7 mouse cellular contexts compared by ENCODE assay signal in genomic region chr6:94695121-94695930, GRCm38 (mm10). TPM values are rescaled to one million over a fixed set of nuclear protein-coding genes. Genes with fewer than 3 reads are reported as not detected.
DNase-seq lines count a peak whose midpoint lies in the region; ATAC-seq lines count a peak whose summit lies in the region.

No protein-coding gene starts in this region.

- H3K4me3 ChIP-seq in limb, embryonic 12.5 days (replicated peaks) = no peak overlapping the region
- H3K4me3 ChIP-seq in limb, embryonic 10.5 days = no peak overlapping the region
- H3K4me3 ChIP-seq in embryonic facial prominence, embryonic 15.5 days (replicated peaks) = peak overlapping the region; percentile 90
- peak overlapping the region; percentile 13; the same call in 1 of the 2 replicates for H3K4me3 ChIP-seq in hindbrain, embryonic 16.5 days (ENCODE audit: low read length)
- peak overlapping the region; percentile 94 for H3K4me3 ChIP-seq in neural tube, embryonic 15.5 days (replicated peaks)
- H3K4me3 ChIP-seq in kidney, embryonic 16.5 days (ENCODE audit: low read length) = no peak overlapping the region

- no peak overlapping the region for H3K27ac ChIP-seq in limb, embryonic 12.5 days
- H3K27ac ChIP-seq in limb, embryonic 10.5 days = no peak overlapping the region
- no peak overlapping the region for H3K27ac ChIP-seq in embryonic facial prominence, embryonic 15.5 days (replicated peaks)
- no peak overlapping the region for H3K27ac ChIP-seq in hindbrain, embryonic 16.5 days (ENCODE audit: low read depth, low read length)
- peak overlapping the region; percentile 13 for H3K27ac ChIP-seq in neural tube, embryonic 15.5 days (replicated peaks)
- H3K27ac ChIP-seq in kidney, embryonic 16.5 days (ENCODE audit: low read length) = no peak overlapping the region

- ATAC-seq in limb, embryonic 12.5 days (ENCODE audit: insufficient number of reproducible peaks, insufficient read depth, low FRiP score, low TSS enrichment, low read depth) = no peak
- ATAC-seq in embryonic facial prominence, embryonic 15.5 days (ENCODE audit: insufficient number of reproducible peaks, low FRiP score, low TSS enrichment, low read depth) = no peak
- no peak for ATAC-seq in hindbrain, embryonic 16.5 days
- no peak for ATAC-seq in neural tube, embryonic 15.5 days (ENCODE audit: low FRiP score)
- ATAC-seq in megakaryocyte, adult 5-6 weeks (ENCODE audit: poor library complexity, severe bottlenecking) = no peak
- no peak for ATAC-seq in kidney, embryonic 16.5 days (ENCODE audit: low FRiP score, low TSS enrichment)

- no peaks in the 10 kb centered on the region for H3K9me3 ChIP-seq in limb, embryonic 12.5 days
- no peaks in the 10 kb centered on the region for H3K9me3 ChIP-seq in limb, embryonic 10.5 days (replicated peaks)
- H3K9me3 ChIP-seq in embryonic facial prominence, embryonic 15.5 days (replicated peaks) = no peaks in the 10 kb centered on the region
- no peaks in the 10 kb centered on the region for H3K9me3 ChIP-seq in hindbrain, embryonic 16.5 days (ENCODE audit: control insufficient read depth, low read length)
- H3K9me3 ChIP-seq in neural tube, embryonic 15.5 days (replicated peaks) = no peaks in the 10 kb centered on the region
- H3K9me3 ChIP-seq in kidney, embryonic 16.5 days (ENCODE audit: low read length) = no peaks in the 10 kb centered on the region

- DNase-seq in limb, embryonic 10.5 days (ENCODE audit: low spot score) = no peak

- WGBS in limb, embryonic 12.5 days = 51% methylated on average over 9 of the region's 9 CpGs
- 51% methylated on average over 9 of the region's 9 CpGs for WGBS in limb, embryonic 10.5 days
- WGBS in embryonic facial prominence, embryonic 15.5 days = 40% methylated on average over 9 of the region's 9 CpGs
- 50% methylated on average over 9 of the region's 9 CpGs for WGBS in hindbrain, embryonic 16.5 days
- 46% methylated on average over 9 of the region's 9 CpGs for WGBS in neural tube, embryonic 15.5 days
- 67% methylated on average over 9 of the region's 9 CpGs for WGBS in kidney, embryonic 16.5 days

- H3K4me2 ChIP-seq in limb, embryonic 12.5 days = peak overlapping the region; percentile 82
- H3K4me2 ChIP-seq in embryonic facial prominence, embryonic 15.5 days (replicated peaks) = peak overlapping the region; percentile 57
- peak overlapping the region; percentile 92 for H3K4me2 ChIP-seq in hindbrain, embryonic 16.5 days (ENCODE audit: low read length)
- H3K4me2 ChIP-seq in neural tube, embryonic 15.5 days = peak overlapping the region; percentile 87
- H3K4me2 ChIP-seq in kidney, embryonic 16.5 days (replicated peaks; ENCODE audit: low read depth, low read length) = no peak overlapping the region

- H3K9ac ChIP-seq in limb, embryonic 12.5 days (replicated peaks) = no peak overlapping the region
- no peak overlapping the region for H3K9ac ChIP-seq in embryonic facial prominence, embryonic 15.5 days
- H3K9ac ChIP-seq in hindbrain, embryonic 16.5 days (ENCODE audit: low read depth, low read length) = peak overlapping the region; percentile 31; the same call in 1 of the 2 replicates
- no peak overlapping the region for H3K9ac ChIP-seq in neural tube, embryonic 15.5 days (replicated peaks)
- H3K9ac ChIP-seq in kidney, embryonic 16.5 days (replicated peaks; ENCODE audit: low read length) = no peak overlapping the region

- no peaks in the 10 kb centered on the region for H3K36me3 ChIP-seq in limb, embryonic 12.5 days
- H3K36me3 ChIP-seq in limb, embryonic 10.5 days = no peaks in the 10 kb centered on the region
- H3K36me3 ChIP-seq in embryonic facial prominence, embryonic 15.5 days = no peaks in the 10 kb centered on the region
- no peaks in the 10 kb centered on the region for H3K36me3 ChIP-seq in hindbrain, embryonic 16.5 days (ENCODE audit: control insufficient read depth, insufficient read depth, low read length)
- no peaks in the 10 kb centered on the region for H3K36me3 ChIP-seq in neural tube, embryonic 15.5 days
- H3K36me3 ChIP-seq in kidney, embryonic 16.5 days (ENCODE audit: insufficient read depth, low read length) = no peaks in the 10 kb centered on the region

- no peaks in the 10 kb centered on the region for H3K27me3 ChIP-seq in limb, embryonic 12.5 days
- peaks cover 16% of the 10 kb centered on the region; the same call in 1 of the 2 replicates for H3K27me3 ChIP-seq in limb, embryonic 10.5 days (ENCODE audit: low read depth, poor library complexity, severe bottlenecking)
- H3K27me3 ChIP-seq in embryonic facial prominence, embryonic 15.5 days = no peaks in the 10 kb centered on the region; the same call in 1 of the 2 replicates
- H3K27me3 ChIP-seq in hindbrain, embryonic 16.5 days (replicated peaks; ENCODE audit: control insufficient read depth, insufficient read depth, low read length) = no peaks in the 10 kb centered on the region
- H3K27me3 ChIP-seq in neural tube, embryonic 15.5 days (replicated peaks) = no peaks in the 10 kb centered on the region
- no peaks in the 10 kb centered on the region for H3K27me3 ChIP-seq in kidney, embryonic 16.5 days (ENCODE audit: insufficient read depth, low read length)

- peaks cover 84% of the 10 kb centered on the region for H3K4me1 ChIP-seq in limb, embryonic 12.5 days (replicated peaks)
- H3K4me1 ChIP-seq in limb, embryonic 10.5 days = peaks cover 87% of the 10 kb centered on the region
- peaks cover 61% of the 10 kb centered on the region for H3K4me1 ChIP-seq in embryonic facial prominence, embryonic 15.5 days
- peaks cover 14% of the 10 kb centered on the region for H3K4me1 ChIP-seq in hindbrain, embryonic 16.5 days (ENCODE audit: control insufficient read depth, insufficient read depth, low read depth, low read length)
- H3K4me1 ChIP-seq in neural tube, embryonic 15.5 days = peaks cover 56% of the 10 kb centered on the region
- H3K4me1 ChIP-seq in kidney, embryonic 16.5 days (ENCODE audit: insufficient read depth, low read length) = peaks cover 67% of the 10 kb centered on the region

RNA-seq across cellular contexts. Expression of gene Lrig1, which starts 4.6 kb away (rescaled TPM):
- polyA plus RNA-seq in limb, embryonic 12.5 days (2016; fragmentation: Nextera tagmentation; extraction: Ambion mirVana) = 20.5 and 25.0 TPM in 2 replicates
- 13.7 and 15.7 TPM in 2 replicates for polyA plus RNA-seq in limb, embryonic 10.5 days (2016; fragmentation: Nextera tagmentation; extraction: Ambion mirVana)
- polyA plus RNA-seq in embryonic facial prominence, embryonic 15.5 days (2015; fragmentation: Nextera tagmentation; extraction: Ambion mirVana) = 28.9 TPM in 2 replicates
- polyA plus RNA-seq in hindbrain, embryonic 16.5 days (2015; fragmentation: Nextera tagmentation; extraction: Ambion mirVana) = 18.7 and 22.7 TPM in 2 replicates
- polyA plus RNA-seq in neural tube, embryonic 15.5 days (2015; fragmentation: Nextera tagmentation; extraction: Ambion mirVana) = 14.5 and 15.0 TPM in 2 replicates
- 0.50 TPM in 1 of 2 replicates, not detected in the other for total RNA-seq in megakaryocyte, adult 5-6 weeks (2015)
- 0.04 TPM in 2 replicates for total RNA-seq in megakaryocyte, adult 5-6 weeks (2017)
- polyA plus RNA-seq in kidney, embryonic 16.5 days (2015; fragmentation: Nextera tagmentation; extraction: Ambion mirVana) = 6.3 and 7.4 TPM in 2 replicates

Comparison
In these comparisons a context has a peak if more than half of its experiments do, and no peak if none do; other contexts are left out.
1. H3K4me3 ChIP-seq: peak in embryonic facial prominence, embryonic 15.5 days (single experiment), hindbrain, embryonic 16.5 days (single experiment) and neural tube, embryonic 15.5 days (single experiment); none in limb, embryonic 12.5 days (single experiment), limb, embryonic 10.5 days (single experiment) and kidney, embryonic 16.5 days (single experiment).